In genomic region chr9:114767030-114767429, GRCm38 (mm10) we compare ENCODE assay signal across 8 mouse cellular contexts. TPM values are rescaled to one million over a fixed set of nuclear protein-coding genes. Genes with fewer than 3 reads are reported as not detected.
DNase-seq lines count a peak whose midpoint lies in the region; ATAC-seq and TF ChIP-seq lines count a peak whose summit lies in the region.

No protein-coding gene starts in this region.

- no peaks in the 10 kb centered on the region for H3K27me3 ChIP-seq in heart, embryonic 10.5 days (ENCODE audit: insufficient read depth, poor library complexity, severe bottlenecking)
- H3K27me3 ChIP-seq in heart, embryonic 11.5 days (ENCODE audit: control insufficient read depth, insufficient read depth, low read length): no peaks in the 10 kb centered on the region
- no peaks in the 10 kb centered on the region for H3K27me3 ChIP-seq in Patski
- H3K27me3 ChIP-seq in kidney, postnatal 0 days (ENCODE audit: insufficient read depth, low read length): no peaks in the 10 kb centered on the region

- WGBS in heart, embryonic 10.5 days: 90% methylated on average over 13 of the region's 13 CpGs
- WGBS in heart, embryonic 11.5 days (ENCODE audit: insufficient replicate concordance): 83% methylated on average over 13 of the region's 13 CpGs
- WGBS in kidney, postnatal 0 days: 37% methylated on average over 13 of the region's 13 CpGs

- H3K27ac ChIP-seq in heart, embryonic 10.5 days: peak overlapping the region; percentile 52; the same call in 1 of the 2 replicates
- no peak overlapping the region for H3K27ac ChIP-seq in heart, embryonic 11.5 days (ENCODE audit: low read depth, low read length)
- H3K27ac ChIP-seq in kidney, postnatal 0 days: peak overlapping the region; percentile 78

- no peak overlapping the region for H3K4me3 ChIP-seq in heart, embryonic 10.5 days
- no peak overlapping the region for H3K4me3 ChIP-seq in heart, embryonic 11.5 days (ENCODE audit: low read depth, low read length)
- H3K4me3 ChIP-seq in kidney, postnatal 0 days (replicated peaks; ENCODE audit: low read depth, low read length): no peak overlapping the region

- TF ChIP-seq CTCF in Patski (IDR thresholded peaks at IDR 0.05): no peak
- no peak for TF ChIP-seq CTCF in kidney, postnatal 0 days (IDR thresholded peaks at IDR 0.05; ENCODE audit: low read depth)

- H3K36me3 ChIP-seq in heart, embryonic 10.5 days: peaks cover 45% of the 10 kb centered on the region
- H3K36me3 ChIP-seq in heart, embryonic 11.5 days (ENCODE audit: control insufficient read depth, insufficient read depth, low read length): no peaks in the 10 kb centered on the region
- 0 out of 2 replicates have a peak, but pooled peaks cover 5% of the 10 kb centered on the region for H3K36me3 ChIP-seq in kidney, postnatal 0 days (ENCODE audit: insufficient read depth, low read length)

- H3K9me3 ChIP-seq in heart, embryonic 10.5 days: no peaks in the 10 kb centered on the region
- no peaks in the 10 kb centered on the region for H3K9me3 ChIP-seq in heart, embryonic 11.5 days (replicated peaks; ENCODE audit: control insufficient read depth, low read length)
- H3K9me3 ChIP-seq in kidney, postnatal 0 days (replicated peaks; ENCODE audit: low read length): no peaks in the 10 kb centered on the region

- H3K4me1 ChIP-seq in heart, embryonic 10.5 days: peaks cover 15% of the 10 kb centered on the region
- H3K4me1 ChIP-seq in heart, embryonic 11.5 days (ENCODE audit: control insufficient read depth, insufficient read depth, low read length): 0 out of 2 replicates have a peak, but pooled peaks cover 4% of the 10 kb centered on the region
- peaks cover 7% of the 10 kb centered on the region for H3K4me1 ChIP-seq in kidney, postnatal 0 days (replicated peaks; ENCODE audit: insufficient read depth, low read length)

- CTCF ChIA-PET in Patski (lab: Charles Lee): interaction anchor here (0.7 to 1.9 kb wide), 4 partner anchors 14 to 48 kb away, joined by 3 to 6 read pairs (median 3); no protein-coding TSS in a partner anchor

- no peak for ATAC-seq in heart, embryonic 11.5 days (replicated peaks; ENCODE audit: insufficient number of reproducible peaks, low FRiP score, low TSS enrichment)
- peak; percentile 59 for ATAC-seq in Patski
- ATAC-seq in kidney, postnatal 0 days (replicated peaks; ENCODE audit: low FRiP score, low read depth): peak; percentile 75

- no peak overlapping the region for H3K9ac ChIP-seq in heart, embryonic 11.5 days (ENCODE audit: low read depth, low read length)
- H3K9ac ChIP-seq in kidney, postnatal 0 days (ENCODE audit: low read depth, low read length): no peak overlapping the region

- no peak for DNase-seq in heart, embryonic 10.5 days (ENCODE audit: low spot score)
- peak; percentile 47 for DNase-seq in Patski (ENCODE audit: low read depth, low spot score)
- DNase-seq in cerebellum, postnatal 25 days: peak; percentile 57 to 80
- DNase-seq in kidney, postnatal 0 days (ENCODE audit: low spot score): peak; percentile 77
- DNase-seq in retina, postnatal 7 days (ENCODE audit: low read depth, low spot score): peak; percentile 21
- DNase-seq in thymus, postnatal 10 days (ENCODE audit: low spot score in 2 of 2): no peak
- DNase-seq in embryo, embryonic 10 days (ENCODE audit: low spot score): no peak

- H3K4me2 ChIP-seq in heart, embryonic 11.5 days: no peak overlapping the region
- no peak overlapping the region for H3K4me2 ChIP-seq in kidney, postnatal 0 days (ENCODE audit: low read length)

- in situ Hi-C loops in Patski (cut with MboI; ENCODE audit: low pct_unique_long_range_greater_than_20kb): no loop called here

- POLR2A ChIA-PET in Patski (lab: Charles Lee): interaction anchor here (1.0 to 1.6 kb wide), 2 partner anchors 11 to 14 kb away, joined by 8 read pairs; partner anchors contain the start of gene Cmtm7

RNA-seq across cellular contexts. Expression of gene Cmtm7, which starts 14.6 kb away (rescaled TPM):
- 143 and 145 TPM in 2 replicates for polyA plus RNA-seq in heart, embryonic 10.5 days (2016; fragmentation: Nextera tagmentation; extraction: Ambion mirVana)
- 105 and 121 TPM in 2 replicates for polyA plus RNA-seq in heart, embryonic 11.5 days (2014; fragmentation: Nextera tagmentation; extraction: Ambion mirVana)
- polyA plus RNA-seq in Patski (2021): 73.0 TPM
- 95.4 and 102 TPM in 2 replicates for polyA plus RNA-seq in kidney, postnatal 0 days (2015; fragmentation: Nextera tagmentation; extraction: Ambion mirVana)

RNA-seq across cellular contexts. Expression of gene Cmtm6, which starts 36.1 kb away (rescaled TPM):
- polyA plus RNA-seq in heart, embryonic 10.5 days (2016; fragmentation: Nextera tagmentation; extraction: Ambion mirVana): 39.4 and 47.3 TPM in 2 replicates
- 35.6 and 39.5 TPM in 2 replicates for polyA plus RNA-seq in heart, embryonic 11.5 days (2014; fragmentation: Nextera tagmentation; extraction: Ambion mirVana)
- 64.0 TPM for polyA plus RNA-seq in Patski (2021)
- 64.5 and 70.3 TPM in 2 replicates for polyA plus RNA-seq in kidney, postnatal 0 days (2015; fragmentation: Nextera tagmentation; extraction: Ambion mirVana)

Comparison
In these comparisons a context has a peak if more than half of its experiments do, and no peak if none do; other contexts are left out.
1. DNase-seq: peak in Patski (single experiment), cerebellum, postnatal 25 days (2 of 2), kidney, postnatal 0 days (single experiment) and retina, postnatal 7 days (single experiment); none in heart, embryonic 10.5 days (single experiment), thymus, postnatal 10 days (0 of 2) and embryo, embryonic 10 days (single experiment).